Mouse (Mus musculus): Measurements from ENCODE around the gene Hpse2. TPM values are rescaled to one million over a fixed set of nuclear protein-coding genes. Genes with fewer than 3 reads are reported as not detected.
"Not testable (repeated sequence)": the region's sequence is repeated elsewhere in the genome, so short reads cannot be mapped to it uniquely, and the experiment has no call there.

Hpse2 gene
- total RNA-seq, 2 experiments from 2014 or later: not detected

DNA sequence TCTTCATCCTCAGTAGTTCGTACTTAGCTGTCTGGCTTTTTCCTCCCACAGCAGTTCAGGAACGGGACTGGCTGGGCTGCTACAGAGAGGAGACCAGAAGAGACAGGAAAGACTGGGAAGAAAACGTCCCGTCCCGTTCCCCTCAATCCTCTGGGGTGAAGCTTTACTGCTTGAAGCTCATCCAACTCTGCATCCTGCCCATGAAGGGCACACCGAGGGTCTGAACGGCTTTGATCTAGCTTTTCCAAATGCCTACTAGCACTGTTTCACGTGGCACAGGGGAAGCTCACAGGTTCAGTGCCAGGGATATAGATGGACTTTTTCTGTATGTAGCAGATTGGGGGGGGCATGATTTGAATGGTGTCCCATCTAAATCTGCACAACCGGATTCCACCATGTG, 592.4 kb downstream of the Hpse2 start:
- ATAC-seq (replicated peaks; ENCODE audit: low FRiP score, poor library complexity, severe bottlenecking): no peak

DNA sequence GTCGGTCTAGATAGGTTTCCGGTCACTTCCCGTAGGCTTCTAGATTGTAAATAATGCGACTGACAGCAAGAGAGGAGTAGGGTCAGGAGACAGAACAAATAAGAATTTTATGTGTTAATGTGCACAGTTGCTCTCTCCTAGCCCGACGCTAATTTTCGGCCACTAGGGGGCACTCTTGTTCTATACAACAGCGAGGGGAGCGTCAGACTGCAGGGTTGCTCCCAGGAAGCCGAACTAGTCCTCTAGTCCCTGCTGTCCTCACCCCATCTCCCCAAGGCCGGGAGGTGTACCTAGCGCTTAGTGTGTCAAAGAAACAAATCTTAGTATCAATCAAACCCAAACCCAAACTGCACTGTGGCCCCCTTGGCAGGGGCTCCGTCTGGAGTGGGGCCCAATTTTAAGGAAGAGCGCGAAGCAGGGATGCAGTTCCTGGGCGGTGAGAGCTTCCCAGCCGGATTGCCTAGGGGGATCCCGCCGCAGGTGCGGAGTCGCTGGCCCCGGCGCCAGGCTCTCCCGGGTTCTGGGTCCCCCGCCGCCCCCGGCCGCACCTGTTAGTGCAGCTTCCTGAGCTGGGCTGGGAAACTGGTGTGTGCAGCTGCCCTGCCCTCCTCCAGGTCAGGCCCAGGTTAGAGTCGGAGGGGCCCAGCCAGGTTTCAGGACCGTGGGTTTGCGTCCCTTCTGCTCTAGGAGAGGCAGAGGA, 593.1 kb downstream of the Hpse2 start:
- ATAC-seq (replicated peaks; ENCODE audit: low FRiP score, poor library complexity, severe bottlenecking): peak; percentile 51; the same call in 1 of the 2 replicates

DNA sequence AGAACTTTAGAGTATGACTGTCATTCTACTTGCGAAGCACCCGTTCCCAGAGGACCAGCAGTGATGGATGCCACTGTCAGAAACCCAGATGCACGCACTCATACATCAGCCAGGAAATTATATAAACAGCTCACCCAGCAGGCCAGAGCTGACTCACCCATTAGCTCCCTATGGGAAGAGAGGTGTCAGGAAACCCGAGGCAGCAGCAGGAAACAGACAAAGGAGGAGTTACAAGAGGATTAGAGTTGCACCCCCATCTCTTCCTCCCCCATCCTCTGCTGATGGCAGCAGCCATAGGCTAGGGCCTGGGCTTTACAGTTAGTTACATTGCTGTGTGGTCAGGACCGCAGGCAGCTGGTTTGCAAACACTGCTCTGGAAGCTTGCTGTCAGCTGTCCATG, 599.8 kb downstream of the Hpse2 start:
- no peak for ATAC-seq (replicated peaks; ENCODE audit: low FRiP score, poor library complexity, severe bottlenecking)

- ATAC-seq (replicated peaks; ENCODE audit: low FRiP score, poor library complexity, severe bottlenecking): no peak
Observed at GRCm38 (mm10) chr19:42785562-42786220, 602.5 kb downstream of the Hpse2 start.

- no peak for ATAC-seq (replicated peaks; ENCODE audit: low FRiP score, poor library complexity, severe bottlenecking)
Observed at GRCm38 (mm10) chr19:42785129-42785528, 603.0 kb downstream of the Hpse2 start.

GRCm38 (mm10) chr19:42780156-42780538, 608.0 kb downstream of the Hpse2 start:
- not testable (repeated sequence) for ATAC-seq (replicated peaks; ENCODE audit: low FRiP score, poor library complexity, severe bottlenecking)

DNA sequence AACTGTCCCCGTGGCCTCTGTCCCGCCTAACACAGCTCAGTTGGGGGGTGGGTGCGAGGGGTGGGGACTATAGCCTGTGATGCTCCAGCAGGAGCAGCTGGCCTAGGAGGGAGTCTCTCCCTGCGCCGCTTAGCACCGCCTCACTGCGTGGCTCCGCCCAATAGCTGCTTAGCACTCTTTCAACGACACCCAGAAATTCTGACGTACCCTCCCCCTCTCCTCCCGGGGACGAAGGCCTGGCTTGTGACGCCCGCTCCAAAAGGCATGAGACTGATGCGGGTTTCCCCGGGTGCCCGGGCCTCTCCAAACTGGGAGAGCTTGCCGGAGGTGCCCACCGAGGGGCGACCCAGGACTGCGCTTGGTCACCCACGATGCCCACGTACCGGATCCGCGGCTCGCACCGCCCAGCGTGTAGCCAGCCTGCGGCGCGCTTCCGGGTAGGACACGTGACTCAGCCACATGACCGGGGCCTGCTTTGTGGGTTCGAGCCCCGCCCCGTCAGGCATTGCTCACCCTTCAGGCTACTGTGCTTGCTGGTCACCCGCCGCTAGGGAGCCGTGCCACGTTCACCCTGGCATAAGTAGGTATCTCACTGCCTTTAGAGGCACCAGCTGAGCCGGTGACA, 608.5 kb downstream of the Hpse2 start, which contains the start of gene Hps1:
Gene Hps1 (minus strand): TSS at position 448 of the 625 bp plus-strand sequence.
- peak; percentile 90 for ATAC-seq (replicated peaks; ENCODE audit: low FRiP score, poor library complexity, severe bottlenecking)

DNA sequence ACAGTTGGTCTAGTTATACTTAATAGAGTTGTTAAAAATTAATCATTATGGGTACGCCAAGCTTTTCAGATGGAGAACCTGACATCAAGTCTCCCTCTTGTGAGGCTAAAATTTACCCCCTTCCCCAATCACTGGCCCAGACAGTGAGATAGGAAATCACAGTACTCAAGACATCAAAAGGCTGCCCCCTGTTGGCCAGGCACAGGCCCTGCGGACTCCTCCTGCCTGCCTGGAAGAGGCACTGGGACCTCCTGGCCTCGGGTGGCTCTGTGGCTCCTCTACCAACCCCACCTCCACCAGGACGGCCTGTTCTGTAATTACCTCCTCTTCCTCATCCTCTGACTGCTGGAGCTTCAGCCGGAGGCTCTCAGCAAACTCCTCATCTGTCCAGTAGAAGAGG, 610.4 kb downstream of the Hpse2 start:
- no peak for ATAC-seq (replicated peaks; ENCODE audit: low FRiP score, poor library complexity, severe bottlenecking)

DNA sequence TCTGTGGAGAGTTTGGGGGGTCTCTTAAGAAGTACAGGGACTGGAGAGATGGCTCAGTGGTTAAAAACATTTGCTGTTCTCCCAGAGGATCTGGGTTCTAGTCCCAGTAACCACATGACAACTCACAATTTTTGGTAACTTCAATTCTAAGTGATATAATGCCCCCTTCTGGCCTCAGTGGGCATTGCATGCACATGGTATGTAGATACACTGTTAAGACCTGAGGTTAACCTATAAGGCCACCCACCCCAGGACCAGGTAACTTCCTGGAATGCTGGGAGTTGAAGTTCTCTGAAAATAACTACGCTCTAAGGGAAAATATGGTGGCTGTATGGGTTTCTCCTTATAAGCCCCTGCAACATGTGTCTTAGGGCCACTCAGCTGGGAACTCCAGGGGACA, 611.3 kb downstream of the Hpse2 start:
- 0 out of 2 replicates have a peak, but pooled peaks have one; percentile 42 for ATAC-seq (replicated peaks; ENCODE audit: low FRiP score, poor library complexity, severe bottlenecking)

DNA sequence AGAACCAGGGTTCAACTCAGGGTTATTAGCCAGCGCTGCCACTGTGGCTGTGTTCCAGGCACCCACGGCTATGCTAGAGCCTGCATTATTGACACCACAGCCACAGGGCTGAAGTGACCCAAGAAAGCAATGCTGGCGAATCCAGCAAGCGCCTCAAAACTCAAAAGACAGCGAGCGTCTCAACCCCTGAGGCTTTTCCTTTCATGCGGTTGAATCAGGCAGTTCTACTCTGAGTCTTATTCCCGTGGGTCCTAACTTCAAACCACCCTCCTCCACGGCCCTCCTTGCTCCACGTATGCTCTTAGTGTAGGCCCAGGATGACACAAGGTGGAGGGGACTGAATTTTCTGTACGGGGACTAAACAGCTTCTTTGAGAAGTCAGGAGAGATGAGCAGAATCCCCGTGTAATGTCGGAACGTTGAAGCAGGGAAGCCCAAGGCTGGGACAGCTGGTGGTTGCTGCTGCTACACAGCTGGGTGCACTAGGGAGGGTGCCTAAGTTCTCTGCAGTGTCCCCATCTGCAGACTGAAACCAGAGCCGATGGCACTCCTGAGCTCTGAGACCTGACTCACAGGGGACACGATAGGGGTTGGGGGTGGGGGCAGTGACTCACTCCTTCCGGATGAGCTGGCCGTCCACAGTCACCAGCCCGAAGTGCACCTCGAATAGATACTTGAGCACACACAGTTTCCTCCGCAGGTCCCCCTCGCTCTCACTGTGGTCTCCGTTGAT, 617.8 kb downstream of the Hpse2 start:
- ATAC-seq (replicated peaks; ENCODE audit: low FRiP score, poor library complexity, severe bottlenecking): no peak

- no peak for ATAC-seq (replicated peaks; ENCODE audit: low FRiP score, poor library complexity, severe bottlenecking)
Observed at GRCm38 (mm10) chr19:42769648-42770047, 618.5 kb downstream of the Hpse2 start.

DNA sequence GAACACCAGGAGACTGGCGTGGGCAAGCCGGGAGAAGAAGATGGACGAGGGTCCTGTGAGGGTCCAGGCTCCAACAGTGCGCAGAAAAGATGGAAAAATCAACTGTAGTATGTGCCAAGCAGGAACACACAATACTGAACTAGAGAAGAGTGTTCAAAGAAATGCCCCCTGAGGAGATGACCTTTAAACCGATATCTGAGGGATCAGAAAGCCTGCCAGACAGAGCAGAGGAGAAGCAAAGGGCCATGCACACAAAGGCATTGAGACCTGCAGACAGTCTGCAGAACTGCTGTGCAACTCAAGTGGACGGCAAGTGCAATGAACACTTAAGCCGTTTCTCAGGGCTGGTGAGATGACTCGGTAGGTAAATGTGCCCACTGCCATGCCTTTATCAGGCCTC, 620.8 kb downstream of the Hpse2 start:
- no peak for ATAC-seq (replicated peaks; ENCODE audit: low FRiP score, poor library complexity, severe bottlenecking)

DNA sequence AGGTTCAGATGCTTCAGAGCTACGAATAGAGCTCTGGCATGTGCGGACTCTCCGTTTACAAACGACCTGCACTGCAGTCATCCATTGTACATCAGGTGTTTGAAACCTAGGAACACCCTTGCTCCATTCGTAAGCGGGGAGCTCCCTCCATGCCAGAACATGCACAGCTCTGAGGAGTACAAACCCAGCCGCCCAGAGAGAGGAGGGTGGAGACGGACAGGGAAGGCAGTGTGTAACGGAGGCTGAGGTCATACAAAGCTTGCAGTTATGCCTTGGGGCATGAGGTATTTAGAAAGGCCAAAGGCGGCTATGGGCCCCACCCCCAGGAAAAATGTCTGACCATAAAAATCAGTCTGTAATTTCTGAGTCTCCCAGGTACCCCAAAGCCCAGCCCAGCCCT, 623.8 kb downstream of the Hpse2 start:
- ATAC-seq (replicated peaks; ENCODE audit: low FRiP score, poor library complexity, severe bottlenecking): no peak

- ATAC-seq (replicated peaks; ENCODE audit: low FRiP score, poor library complexity, severe bottlenecking): no peak
Observed at GRCm38 (mm10) chr19:42756671-42757070, 631.5 kb downstream of the Hpse2 start.

DNA sequence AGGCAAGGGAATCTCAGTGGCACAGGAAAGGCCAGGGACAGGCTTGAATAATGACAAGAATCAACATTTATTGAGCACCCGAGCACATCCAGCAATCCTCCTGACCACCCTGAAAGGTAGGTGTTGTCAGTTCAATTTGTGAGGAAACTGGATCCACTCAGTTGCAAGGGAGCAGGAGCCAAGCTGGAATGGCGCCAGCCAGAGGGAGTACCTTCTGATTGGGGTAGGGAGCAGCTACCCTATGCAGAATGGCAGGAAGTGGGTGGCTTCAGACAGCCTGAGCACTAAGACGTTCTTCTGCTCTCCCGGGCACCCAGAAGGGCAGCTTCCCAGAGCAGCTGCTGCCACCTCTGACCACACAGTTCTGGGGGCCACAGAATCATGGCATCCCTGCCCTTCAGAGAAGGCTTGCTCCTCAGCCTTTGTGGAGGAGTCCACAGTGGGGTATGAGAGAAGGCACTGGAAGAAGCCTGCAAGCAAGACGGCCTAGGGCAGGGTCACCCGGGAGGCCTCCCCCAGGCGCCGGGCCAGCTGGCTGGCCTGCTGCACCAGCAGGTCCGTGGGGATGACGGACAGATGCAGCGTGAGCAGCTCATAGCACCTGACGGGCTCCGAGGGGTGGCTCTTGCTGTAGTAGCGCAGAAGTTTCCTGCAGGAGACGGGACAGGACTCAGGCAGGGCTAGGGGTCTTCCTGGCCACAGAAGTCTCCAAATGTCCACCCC, 632.8 kb downstream of the Hpse2 start:
- no peak for ATAC-seq (replicated peaks; ENCODE audit: low FRiP score, poor library complexity, severe bottlenecking)

DNA sequence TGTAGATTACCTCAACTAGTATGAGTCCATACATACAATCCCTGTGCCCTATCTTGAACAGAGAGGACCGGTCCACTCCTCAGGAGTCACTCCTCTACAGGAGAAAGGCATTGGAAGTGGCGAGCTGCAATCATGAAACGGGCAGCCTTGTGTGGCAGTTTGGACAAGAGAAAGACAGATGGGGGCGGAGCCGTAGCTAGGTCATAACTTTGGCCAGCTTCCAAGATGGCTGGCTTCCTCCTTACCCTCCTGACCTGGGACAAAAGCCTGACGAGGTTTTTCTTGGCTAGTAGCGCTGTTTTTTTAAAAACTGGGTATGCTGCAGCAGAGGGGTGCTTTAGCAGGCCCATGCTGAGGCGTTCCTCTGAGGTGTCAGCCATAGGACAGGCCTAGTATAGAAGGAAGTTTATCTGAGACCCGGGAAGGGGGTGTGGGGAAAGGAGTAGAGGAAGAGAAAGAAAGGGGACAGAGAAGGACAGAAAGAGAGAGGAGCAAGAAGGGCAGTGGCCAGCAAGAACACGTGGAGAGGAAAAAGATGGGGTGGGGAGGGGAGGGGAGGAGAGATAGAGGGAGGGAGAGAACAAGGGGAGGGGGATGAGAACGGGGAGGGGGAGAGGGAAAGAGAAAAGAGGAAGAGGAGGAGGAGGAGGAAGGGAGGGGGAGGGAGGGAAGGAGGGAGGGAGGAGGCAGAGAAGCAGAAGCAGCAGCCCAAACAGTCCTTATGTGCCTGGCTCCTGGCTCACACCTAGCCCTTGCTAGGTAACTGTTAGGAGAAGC, 634.8 kb downstream of the Hpse2 start:
- ATAC-seq (replicated peaks; ENCODE audit: low FRiP score, poor library complexity, severe bottlenecking): peak; percentile 28; the same call in 1 of the 2 replicates

DNA sequence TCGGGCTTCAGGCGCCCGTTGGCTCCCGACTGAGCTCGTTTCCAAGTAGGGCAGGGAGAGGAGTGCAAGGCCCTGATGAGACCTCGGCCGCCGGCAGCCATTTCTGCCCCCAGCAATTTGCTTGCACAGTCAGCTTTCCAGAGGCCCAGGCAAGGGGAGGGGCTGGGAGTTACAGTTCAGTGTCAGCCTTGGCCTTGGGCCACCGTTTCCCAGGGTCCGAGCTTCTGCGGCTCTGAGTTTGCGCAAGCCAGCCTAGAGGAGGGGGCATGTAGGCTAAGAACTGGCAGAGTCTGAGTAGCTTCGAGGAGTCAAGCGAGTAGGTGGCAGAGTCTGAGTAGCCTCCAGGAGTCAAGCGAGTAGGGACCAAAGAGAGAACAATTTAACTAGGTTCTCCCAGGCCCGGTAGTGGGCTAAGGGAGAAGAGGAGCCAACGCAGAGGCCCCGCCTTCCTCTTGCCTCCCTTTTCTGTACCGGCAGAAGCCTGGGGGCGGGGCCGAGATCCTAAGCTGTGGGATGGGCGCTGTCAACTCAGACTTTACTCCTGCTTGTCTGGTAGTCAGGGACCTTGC, 635.7 kb downstream of the Hpse2 start, which contains the start of gene Pyroxd2:
Gene Pyroxd2 (minus strand): TSS at position 413 of the 569 bp plus-strand sequence.
- ATAC-seq (replicated peaks; ENCODE audit: low FRiP score, poor library complexity, severe bottlenecking): peak; percentile 88

GRCm38 (mm10) chr19:42750196-42750595, 638.0 kb downstream of the Hpse2 start:
- no peak for ATAC-seq (replicated peaks; ENCODE audit: low FRiP score, poor library complexity, severe bottlenecking)
